Mouse (Mus musculus) kidney, embryonic 15.5 days (tissue): ENCODE results near the gene Dusp11. TPM values are rescaled to one million over a fixed set of nuclear protein-coding genes. Genes with fewer than 3 reads are reported as not detected.
"Not testable (repeated sequence)": the region's sequence is repeated elsewhere in the genome, so short reads cannot be mapped to it uniquely, and the experiment has no call there.

Experiments
- ATAC-seq: fragments of 200-750 bp; cut with Nextera tagmentation; replicated peaks from 2 replicates; pipeline ENCODE4 v1.8.0; 2017; ENCODE audit warnings: moderate TSS enrichment; ENCODE audit not compliant: low FRiP score
- H3K27ac ChIP-seq: fragments of 300-500 bp; sonication (generic); 2 replicates; pipeline ENCODE4 v1.5.1; 2015; ENCODE audit warnings: mild to moderate bottlenecking, inconsistent platforms
- H3K27me3 ChIP-seq: fragments of 300-500 bp; sonication (generic); 2 replicates; pipeline ENCODE4 v1.6.1; 2015; ENCODE audit warnings: inconsistent platforms
- H3K36me3 ChIP-seq: fragments of 300-500 bp; sonication (generic); 2 replicates; pipeline ENCODE4 v1.6.1; 2015; ENCODE audit warnings: inconsistent platforms
- H3K4me1 ChIP-seq: fragments of 300-500 bp; sonication (generic); 2 replicates; pipeline ENCODE4 v1.6.1; 2015; ENCODE audit warnings: inconsistent platforms
- H3K4me2 ChIP-seq: fragments of 300-500 bp; sonication (generic); 2 replicates; pipeline ENCODE4 v1.6.1; 2015; ENCODE audit warnings: moderate library complexity, mild to moderate bottlenecking, inconsistent platforms
- H3K4me3 ChIP-seq: fragments of 300-500 bp; sonication (generic); replicated peaks from 2 replicates; pipeline ENCODE4 v1.5.1; 2015; ENCODE audit warnings: mild to moderate bottlenecking, inconsistent platforms
- H3K9ac ChIP-seq: fragments of 300-500 bp; sonication (generic); 2 replicates; pipeline ENCODE4 v1.6.1; 2015; ENCODE audit warnings: mild to moderate bottlenecking, inconsistent platforms
- H3K9me3 ChIP-seq: fragments of 300-500 bp; sonication (generic); replicated peaks from 2 replicates; pipeline ENCODE4 v1.6.1; 2016; ENCODE audit warnings: inconsistent platforms
- WGBS: fragments of 180-500 bp; shearing (Covaris S2); methylation state at CpG from one replicate; pipeline ENCODE4 v1.1.7; 2015; ENCODE audit warnings: mixed read lengths; 5-methylcytosine and 5-hydroxymethylcytosine counted together
- polyA plus RNA-seq: library from polyadenylated mRNA; unstranded; fragments of >200 nt; fragmentation: Nextera tagmentation; extraction: Ambion mirVana; gene quantifications from 2 replicates; pipeline ENCODE4 v1.2.1, GENCODE M21; 2015

The Dusp11 gene
- 44.1 and 45.0 TPM in 2 replicates for polyA plus RNA-seq

GRCm38 (mm10) chr6:85961101-85962091, at the start of gene Dusp11:
Gene Dusp11, minus strand, starts transcription at chr6:85961667.
- peaks cover 22% of the 10 kb centered on the region for H3K36me3 ChIP-seq
- peaks cover 10% of the 10 kb centered on the region for H3K4me1 ChIP-seq
- H3K27ac ChIP-seq: peak within 1 kb of the TSS; percentile 100
- peak within 1 kb of the TSS; percentile 87 for H3K9ac ChIP-seq
- peak within 1 kb of the TSS; percentile 91 for H3K4me3 ChIP-seq
- ATAC-seq: peak; percentile 95
- peak within 1 kb of the TSS; percentile 76 for H3K4me2 ChIP-seq
- no peaks in the 10 kb centered on the region for H3K9me3 ChIP-seq
- H3K27me3 ChIP-seq: no peaks in the 10 kb centered on the region
- under 1% methylated on average over 70 of the region's 70 CpGs for WGBS

GRCm38 (mm10) chr6:86009980-86010379, 48.5 kb upstream of the Dusp11 start:
- Histone ChIP-seq H3K9ac (no peak overlapping the region), H3K36me3 (no peaks in the 10 kb centered on the region), H3K9me3 (no peaks in the 10 kb centered on the region), H3K4me1 (no peaks in the 10 kb centered on the region), H3K27ac (no peak overlapping the region), H3K27me3 (no peaks in the 10 kb centered on the region), H3K4me2 (no peak overlapping the region), H3K4me3 (no peak overlapping the region)
- ATAC-seq: no peak
- 37% methylated on average over 4 of the region's 4 CpGs for WGBS

- peak overlapping the region; percentile 53 for H3K4me2 ChIP-seq
- H3K4me1 ChIP-seq: peaks cover 2% of the 10 kb centered on the region; the same call in 1 of the 2 replicates
- H3K36me3 ChIP-seq: no peaks in the 10 kb centered on the region
- WGBS: 14% methylated on average over 18 of the region's 18 CpGs
- peak overlapping the region; percentile 14; the same call in 1 of the 2 replicates for H3K4me3 ChIP-seq
- H3K27ac ChIP-seq: no peak overlapping the region
- peak; percentile 87 for ATAC-seq
- no peaks in the 10 kb centered on the region for H3K9me3 ChIP-seq
- no peaks in the 10 kb centered on the region for H3K27me3 ChIP-seq
- no peak overlapping the region for H3K9ac ChIP-seq
Observed at GRCm38 (mm10) chr6:86004271-86005148, 43.0 kb upstream of the Dusp11 start.

GRCm38 (mm10) chr6:86003405-86003925, 42.0 kb upstream of the Dusp11 start:
- H3K4me2 ChIP-seq: no peak overlapping the region
- H3K9me3 ChIP-seq: no peaks in the 10 kb centered on the region
- no peaks in the 10 kb centered on the region for H3K36me3 ChIP-seq
- no peak overlapping the region for H3K9ac ChIP-seq
- H3K4me3 ChIP-seq: no peak overlapping the region
- WGBS: 77% methylated on average over 18 of the region's 18 CpGs
- H3K27me3 ChIP-seq: no peaks in the 10 kb centered on the region
- no peak for ATAC-seq
- H3K4me1 ChIP-seq: peaks cover 2% of the 10 kb centered on the region; the same call in 1 of the 2 replicates
- no peak overlapping the region for H3K27ac ChIP-seq

GRCm38 (mm10) chr6:85990774-85991173, 29.3 kb upstream of the Dusp11 start:
- H3K9ac ChIP-seq, H3K27me3 ChIP-seq, H3K4me2 ChIP-seq, H3K4me1 ChIP-seq, H3K4me3 ChIP-seq, H3K9me3 ChIP-seq, H3K27ac ChIP-seq, H3K36me3 ChIP-seq, ATAC-seq: not testable (repeated sequence)
- WGBS: 82% methylated on average over 5 of the region's 5 CpGs

- not testable (repeated sequence) for H3K27ac ChIP-seq, H3K9ac ChIP-seq, H3K27me3 ChIP-seq, H3K4me3 ChIP-seq, ATAC-seq, H3K4me2 ChIP-seq, H3K9me3 ChIP-seq, H3K4me1 ChIP-seq, H3K36me3 ChIP-seq
- 83% methylated on average over 5 of the region's 5 CpGs for WGBS
Observed at GRCm38 (mm10) chr6:85989570-85989969, 28.1 kb upstream of the Dusp11 start.

GRCm38 (mm10) chr6:85984351-85984750, 22.9 kb upstream of the Dusp11 start:
- ATAC-seq: no peak
- H3K4me2 ChIP-seq: no peak overlapping the region
- whole genome bisulfite sequencing: 81% methylated on average over 8 of the region's 8 CpGs

GRCm38 (mm10) chr6:85978736-85979135, 17.3 kb upstream of the Dusp11 start:
- not testable (repeated sequence) for H3K4me2 ChIP-seq, H3K9ac ChIP-seq, H3K4me1 ChIP-seq, H3K36me3 ChIP-seq, H3K27me3 ChIP-seq, H3K27ac ChIP-seq, ATAC-seq, H3K4me3 ChIP-seq, H3K9me3 ChIP-seq
- 81% methylated on average over 4 of the region's 4 CpGs for WGBS

More at GRCm38 (mm10) chr6:85984351-85984750, 22.9 kb upstream of the Dusp11 start:
- Histone ChIP-seq H3K4me1 (no peaks in the 10 kb centered on the region), H3K9me3 (no peaks in the 10 kb centered on the region), H3K4me3 (no peak overlapping the region), H3K9ac (no peak overlapping the region), H3K27ac (no peak overlapping the region), H3K27me3 (no peaks in the 10 kb centered on the region), H3K36me3 (no peaks in the 10 kb centered on the region)

- Histone ChIP-seq H3K4me2 (no peak overlapping the region), H3K27ac (no peak overlapping the region), H3K4me3 (no peak overlapping the region), H3K9me3 (no peaks in the 10 kb centered on the region), H3K27me3 (no peaks in the 10 kb centered on the region), H3K4me1 (no peaks in the 10 kb centered on the region), H3K36me3 (no peaks in the 10 kb centered on the region), H3K9ac (no peak overlapping the region)
- 85% methylated on average over 5 of the region's 5 CpGs for WGBS
- no peak for ATAC-seq
Observed at GRCm38 (mm10) chr6:85976242-85976641, 14.8 kb upstream of the Dusp11 start.

GRCm38 (mm10) chr6:85975761-85976160, 14.3 kb upstream of the Dusp11 start:
- Histone ChIP-seq H3K9me3 (no peaks in the 10 kb centered on the region), H3K4me3 (no peak overlapping the region), H3K4me1 (no peaks in the 10 kb centered on the region), H3K9ac (no peak overlapping the region), H3K27me3 (no peaks in the 10 kb centered on the region), H3K36me3 (no peaks in the 10 kb centered on the region), H3K27ac (no peak overlapping the region), H3K4me2 (no peak overlapping the region)
- no peak for ATAC-seq
- WGBS: 77% methylated on average over 1 of the region's 1 CpGs

GRCm38 (mm10) chr6:85974941-85975617, 13.6 kb upstream of the Dusp11 start:
- WGBS: 67% methylated on average over 10 of the region's 10 CpGs
- no peak overlapping the region for H3K4me3 ChIP-seq
- no peak overlapping the region for H3K9ac ChIP-seq
- no peaks in the 10 kb centered on the region for H3K36me3 ChIP-seq
- H3K4me1 ChIP-seq: no peaks in the 10 kb centered on the region
- no peak overlapping the region for H3K4me2 ChIP-seq
- ATAC-seq: no peak
- H3K27ac ChIP-seq: no peak overlapping the region
- no peaks in the 10 kb centered on the region for H3K9me3 ChIP-seq
- H3K27me3 ChIP-seq: no peaks in the 10 kb centered on the region
